Mouse (Mus musculus) spleen, postnatal 14 days (tissue): ENCODE measurements around the gene Ppp1r10.
A peak's percentile ranks its signal among the peaks of the same experiment; 100 is the strongest.

Experiments used
- DNase-seq, 2 experiments: peaks; one replicate each; pipeline ENCODE4 v3.0.0; 2021 to 2022; ENCODE audit warnings: low spot score in 2 of 2

Ppp1r10 gene

GRCm38 (mm10) chr17:35916297-35917142, at the start of gene Ppp1r10, which contains the start of gene Mrps18b:
TSS of gene Ppp1r10 (plus strand) at chr17:35916434.
TSS of gene Mrps18b (minus strand) at chr17:35916389.
- peak; percentile 98 for DNase-seq

DNA sequence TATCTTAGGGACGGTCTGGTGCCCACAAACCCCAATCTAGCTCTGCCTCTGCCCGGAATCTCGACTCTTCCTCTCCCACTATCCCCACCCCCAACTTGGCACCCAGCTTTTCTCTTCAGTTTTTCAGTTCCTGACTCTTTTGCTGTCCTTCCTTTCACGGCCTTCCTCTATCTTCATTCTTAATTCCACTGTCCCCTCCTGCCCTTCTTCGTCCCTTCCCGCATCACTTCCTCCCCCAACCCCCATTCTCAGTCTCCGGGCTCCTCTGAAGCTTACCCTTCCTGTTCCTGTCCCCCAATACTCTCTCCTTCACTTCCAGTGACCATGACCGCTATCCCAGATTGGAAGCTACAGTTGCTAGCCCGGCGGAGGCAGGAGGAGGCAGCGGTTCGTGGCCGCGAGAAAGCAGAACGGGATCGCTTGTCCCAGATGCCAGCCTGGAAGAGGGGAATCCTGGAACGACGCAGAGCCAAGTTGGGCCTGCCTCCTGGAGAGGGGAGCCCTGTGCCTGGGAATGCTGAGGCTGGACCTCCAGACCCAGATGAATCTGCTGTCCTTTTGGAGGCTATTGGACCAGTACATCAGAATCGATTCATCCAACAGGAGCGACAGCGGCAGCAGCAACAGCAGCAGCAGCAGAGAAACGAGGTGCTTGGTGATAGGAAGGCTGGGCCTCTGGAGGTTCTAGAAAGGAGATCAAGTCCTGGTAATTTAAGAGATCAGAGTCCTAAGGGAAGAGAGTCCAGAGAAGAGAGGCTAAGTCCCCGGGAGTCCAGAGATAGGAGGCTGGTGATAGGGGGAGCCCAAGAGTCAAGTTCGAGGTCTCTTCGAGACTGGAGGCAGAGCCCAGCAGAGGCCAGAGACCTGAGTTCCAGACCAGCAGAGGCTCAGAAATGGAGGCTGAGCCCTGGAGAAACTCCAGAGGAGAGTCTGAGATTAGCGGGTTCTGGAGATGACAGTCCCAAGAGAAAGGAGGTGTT, 49.0 kb upstream of the Ppp1r10 start:
- DNase-seq: peak; percentile 44 to 62

GRCm38 (mm10) chr17:35868165-35868820, 47.9 kb upstream of the Ppp1r10 start:
- no peak for DNase-seq

DNA sequence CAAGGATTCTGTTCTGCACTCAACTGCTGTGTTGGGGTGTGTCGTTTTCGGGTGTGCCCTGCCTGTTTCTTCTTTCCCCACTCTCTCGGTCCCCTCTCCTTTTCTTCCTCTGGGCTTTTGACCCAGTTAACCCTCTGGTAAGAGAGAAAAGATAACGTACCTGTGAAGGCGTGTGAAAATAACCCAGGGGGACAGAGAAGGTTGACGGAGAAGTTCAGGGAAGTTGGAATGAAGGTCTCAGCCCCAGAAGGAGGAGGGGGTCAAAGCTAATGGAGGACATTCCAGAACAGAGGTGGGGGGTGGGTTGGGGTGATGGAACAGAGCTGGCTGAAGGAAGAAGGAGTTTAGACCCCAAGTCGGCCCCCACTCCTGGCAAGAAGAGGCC, 47.3 kb upstream of the Ppp1r10 start:
- DNase-seq: no peak

- DNase-seq: no peak
Observed at GRCm38 (mm10) chr17:35869346-35870067, 46.7 kb upstream of the Ppp1r10 start.

DNA sequence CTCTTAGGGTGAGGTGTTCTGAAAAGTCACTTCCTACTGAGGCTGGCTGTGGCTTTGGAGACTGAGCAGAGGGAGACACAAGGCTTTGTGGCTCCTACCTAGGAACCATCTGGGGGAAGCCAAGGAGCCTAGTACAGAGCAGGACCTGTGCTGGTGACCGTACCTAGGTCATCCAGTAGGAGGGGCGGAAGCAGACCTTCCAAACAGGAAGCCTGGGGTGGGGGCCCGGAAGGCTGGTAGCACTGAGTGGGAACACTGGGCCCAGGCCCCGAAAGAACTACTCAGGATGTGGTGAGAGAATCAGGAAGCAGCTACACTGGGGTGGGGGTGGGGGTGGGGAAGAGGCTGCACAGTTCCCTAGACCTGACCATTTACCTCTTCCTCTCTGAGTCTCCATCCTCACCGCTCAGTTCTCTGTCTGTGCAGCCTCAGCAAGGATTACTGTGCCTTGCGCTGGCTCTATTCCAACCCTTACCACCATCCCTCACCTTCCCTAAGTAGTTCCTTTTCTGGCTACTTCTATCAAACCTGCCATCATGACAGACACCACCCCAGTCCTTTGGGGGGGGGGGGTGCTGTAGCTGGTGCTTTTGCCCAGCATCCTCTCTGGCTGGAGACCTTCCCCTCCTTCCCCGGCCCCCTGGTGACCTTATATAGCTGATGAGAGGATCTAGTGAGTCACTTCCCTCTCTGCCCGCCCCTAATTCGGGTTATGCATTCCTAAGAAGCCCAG, 45.9 kb upstream of the Ppp1r10 start:
- peak; percentile 51 to 53 for DNase-seq

GRCm38 (mm10) chr17:35870884-35871696, 45.1 kb upstream of the Ppp1r10 start:
- DNase-seq: peak in 1 of 2 experiments; percentile 59

DNA sequence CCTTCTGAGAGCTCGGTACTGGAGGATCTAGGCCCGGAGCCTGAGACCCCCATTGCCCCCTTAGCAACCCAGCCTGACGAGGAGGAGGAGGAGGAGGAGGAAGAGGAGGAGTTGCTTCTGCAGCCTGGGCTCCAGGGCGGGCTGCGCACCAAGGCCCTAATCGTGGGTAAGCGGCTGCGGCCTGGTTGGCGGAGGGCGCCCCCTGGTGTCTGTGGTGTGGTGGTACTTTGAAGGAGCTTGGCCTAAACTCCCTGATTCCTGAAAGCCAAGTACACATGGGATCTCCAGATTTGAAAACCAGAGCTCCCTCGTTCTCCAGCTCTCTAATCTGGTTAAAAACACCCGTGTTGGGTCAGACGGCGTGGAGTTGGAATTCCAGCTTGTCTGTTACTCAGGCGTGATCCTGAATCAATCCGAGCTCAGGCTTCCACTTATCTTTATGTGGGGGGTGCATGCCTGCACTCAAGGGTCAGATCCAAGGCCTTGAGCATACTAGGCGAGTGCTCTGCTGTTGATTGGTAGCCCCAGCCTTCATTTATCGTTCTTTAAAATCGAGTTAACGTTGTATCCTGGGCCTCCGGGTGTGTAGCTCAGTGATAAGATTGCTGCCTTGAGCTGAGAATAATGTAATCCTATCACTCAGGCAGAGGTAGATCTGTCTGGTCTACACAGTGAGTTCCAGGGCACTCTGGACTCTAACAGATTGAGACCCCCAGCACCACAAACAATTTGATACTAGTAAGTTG, 42.3 kb upstream of the Ppp1r10 start:
- DNase-seq: peak; percentile 78 to 89

GRCm38 (mm10) chr17:35874721-35875120, 41.5 kb upstream of the Ppp1r10 start:
- DNase-seq: no peak

- DNase-seq: peak; percentile 87 to 92
Observed at GRCm38 (mm10) chr17:35879245-35880057, 36.8 kb upstream of the Ppp1r10 start, which contains the start of gene Dhx16. TSS of gene Dhx16 (plus strand) at chr17:35879819.

DNA sequence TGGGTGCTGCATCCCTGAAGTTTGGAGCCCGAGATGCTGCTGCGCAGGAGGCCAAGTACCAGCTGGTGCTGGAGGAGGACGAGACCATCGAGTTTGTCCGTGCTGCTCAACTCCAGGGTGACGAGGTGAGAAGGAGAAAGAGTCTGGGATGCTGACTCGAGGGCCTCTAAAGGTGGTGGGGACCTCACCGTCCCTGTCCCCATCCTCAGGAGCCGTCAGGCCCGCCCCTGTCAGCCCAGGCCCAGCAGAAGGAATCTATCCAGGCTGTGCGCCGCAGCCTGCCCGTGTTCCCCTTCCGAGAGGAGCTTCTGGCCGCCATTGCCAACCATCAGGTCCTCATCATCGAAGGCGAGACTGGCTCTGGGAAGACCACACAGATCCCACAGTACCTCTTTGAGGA, 33.3 kb upstream of the Ppp1r10 start:
- no peak for DNase-seq

GRCm38 (mm10) chr17:35883777-35884176, 32.5 kb upstream of the Ppp1r10 start:
- no peak for DNase-seq

DNA sequence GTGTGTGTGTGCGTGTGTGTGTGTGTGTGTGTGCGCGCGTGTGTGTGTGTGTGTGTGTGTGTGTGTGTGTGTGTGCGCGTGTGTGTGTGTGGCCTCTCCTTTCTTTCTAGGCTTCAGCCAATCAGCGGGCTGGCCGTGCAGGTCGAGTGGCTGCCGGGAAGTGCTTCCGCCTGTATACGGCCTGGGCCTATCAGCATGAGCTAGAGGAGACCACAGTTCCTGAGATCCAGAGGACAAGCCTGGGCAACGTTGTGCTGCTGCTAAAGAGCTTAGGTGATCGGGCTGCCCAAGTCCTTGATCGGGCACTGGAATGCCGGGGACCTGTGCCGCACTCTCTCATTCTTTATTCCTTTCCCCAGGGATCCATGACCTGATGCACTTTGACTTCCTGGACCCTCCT, 28.5 kb upstream of the Ppp1r10 start:
- DNase-seq: no peak

DNA sequence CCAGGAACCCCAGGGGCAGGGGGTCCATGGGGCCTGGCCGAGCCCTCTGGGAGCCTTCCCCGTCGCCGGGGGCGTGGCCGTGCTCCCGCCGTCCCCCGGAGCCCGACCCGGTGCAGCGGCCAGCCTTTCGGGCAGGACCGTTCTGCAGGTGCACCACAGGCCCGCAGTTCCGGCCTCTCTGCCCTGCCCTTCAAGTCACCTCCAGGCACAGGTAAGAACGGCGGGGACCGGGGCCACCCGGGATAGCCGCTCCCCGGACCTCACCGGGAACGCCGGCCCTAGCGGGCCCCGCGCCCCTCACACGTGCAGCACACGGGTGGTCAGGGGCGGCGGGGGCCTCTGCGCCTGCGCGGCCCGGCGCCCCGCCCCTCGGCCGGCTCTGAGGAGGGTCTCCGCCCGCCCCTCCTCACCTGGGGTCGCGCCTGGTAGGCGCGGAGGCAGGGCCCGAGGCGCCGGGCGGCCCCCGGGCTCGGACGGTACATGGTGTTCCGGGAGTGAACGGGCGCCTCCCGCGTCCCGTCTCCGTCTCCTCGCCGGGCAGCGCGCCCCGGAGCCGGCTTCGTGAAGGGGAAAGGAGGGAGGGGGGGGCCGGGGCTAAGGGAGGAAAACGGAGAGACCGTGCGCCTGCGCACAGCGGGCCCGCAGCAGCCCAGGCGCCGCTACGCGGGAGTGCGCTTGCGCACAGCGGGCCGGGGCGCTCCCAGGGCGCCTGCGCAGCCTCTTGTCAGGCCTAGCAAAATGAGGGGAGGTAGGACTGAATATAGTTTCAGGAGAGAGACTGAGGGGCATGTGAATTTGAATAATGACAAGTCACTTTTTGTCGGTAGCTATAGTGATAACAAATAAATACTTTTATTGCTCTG, 19.2 kb upstream of the Ppp1r10 start, which contains the start of gene 2310061I04Rik:
2310061I04Rik (minus strand) TSS at position 651 of the 863 bp plus-strand sequence.
- DNase-seq: peak; percentile 80 to 82

DNA sequence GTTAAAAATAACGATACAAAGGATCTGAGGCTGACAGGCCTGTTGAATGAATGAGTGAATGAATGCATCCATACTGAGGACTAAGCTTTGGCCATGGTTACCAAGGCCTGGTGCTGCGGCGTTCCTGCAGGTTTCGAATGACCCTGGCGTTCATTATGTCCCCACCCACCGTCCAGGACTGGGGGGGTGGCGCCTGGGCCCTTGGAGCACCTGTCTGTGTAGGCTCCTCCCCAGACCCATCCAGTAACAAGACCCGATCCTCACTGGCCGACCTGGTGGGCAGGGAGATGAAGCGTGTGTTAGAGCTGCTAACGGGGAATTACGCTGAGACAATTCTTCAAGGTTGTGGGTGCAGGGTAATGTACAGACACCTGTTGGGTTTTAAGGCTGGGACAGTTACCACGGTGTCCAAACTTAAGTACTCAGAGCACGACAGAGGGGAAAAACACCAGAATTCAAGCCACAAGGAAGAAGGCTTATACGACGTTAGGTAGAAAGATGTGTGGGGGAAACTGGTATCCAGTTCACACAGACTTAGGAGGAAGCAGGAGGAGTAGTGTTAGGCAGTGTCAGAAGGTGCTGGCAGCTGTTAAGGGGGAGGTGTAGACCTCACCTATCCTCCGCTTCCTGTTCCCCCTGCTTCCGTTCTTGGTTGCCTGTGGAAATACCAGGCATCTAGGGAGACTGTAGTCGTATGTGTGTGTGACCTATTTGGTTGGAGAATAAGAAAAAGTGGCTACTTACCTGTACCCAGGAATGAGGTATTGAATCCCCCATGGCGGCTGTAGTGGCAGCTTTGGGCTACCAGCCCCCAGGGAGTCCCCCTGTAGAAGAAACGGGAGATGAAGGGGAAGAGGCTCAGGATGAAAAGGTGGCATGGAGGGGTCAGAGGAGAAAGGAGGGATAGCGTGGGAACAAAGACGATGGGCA, 18.3 kb upstream of the Ppp1r10 start:
- DNase-seq: no peak

DNA sequence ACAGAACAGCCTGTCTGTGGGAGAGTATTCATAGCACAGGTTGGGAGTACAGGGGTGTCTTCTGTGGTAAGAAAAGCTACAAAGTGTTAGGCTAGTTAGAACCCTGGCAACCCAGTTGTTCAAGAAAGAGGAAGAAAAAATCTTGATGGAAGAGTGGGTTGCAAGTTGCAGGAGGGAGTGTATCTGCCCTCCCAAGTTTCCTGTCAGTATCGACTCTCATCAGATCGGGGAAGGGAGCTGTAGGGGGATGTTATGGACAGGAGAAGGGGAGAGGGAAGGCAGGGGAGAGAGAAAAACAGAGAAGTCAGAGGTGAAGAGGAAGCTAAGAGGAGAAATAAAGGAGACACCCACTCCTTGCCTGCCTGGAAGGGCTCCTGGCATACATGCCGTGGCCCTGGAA, 15.6 kb upstream of the Ppp1r10 start:
- DNase-seq: no peak
